Mouse (Mus musculus): ENCODE data around the gene Olfr288. TPM values are rescaled to one million over a fixed set of nuclear protein-coding genes. Genes with fewer than 3 reads are reported as not detected.

Olfr288 gene
- total RNA-seq, 2 experiments from 2014 or later, result not detected

DNA sequence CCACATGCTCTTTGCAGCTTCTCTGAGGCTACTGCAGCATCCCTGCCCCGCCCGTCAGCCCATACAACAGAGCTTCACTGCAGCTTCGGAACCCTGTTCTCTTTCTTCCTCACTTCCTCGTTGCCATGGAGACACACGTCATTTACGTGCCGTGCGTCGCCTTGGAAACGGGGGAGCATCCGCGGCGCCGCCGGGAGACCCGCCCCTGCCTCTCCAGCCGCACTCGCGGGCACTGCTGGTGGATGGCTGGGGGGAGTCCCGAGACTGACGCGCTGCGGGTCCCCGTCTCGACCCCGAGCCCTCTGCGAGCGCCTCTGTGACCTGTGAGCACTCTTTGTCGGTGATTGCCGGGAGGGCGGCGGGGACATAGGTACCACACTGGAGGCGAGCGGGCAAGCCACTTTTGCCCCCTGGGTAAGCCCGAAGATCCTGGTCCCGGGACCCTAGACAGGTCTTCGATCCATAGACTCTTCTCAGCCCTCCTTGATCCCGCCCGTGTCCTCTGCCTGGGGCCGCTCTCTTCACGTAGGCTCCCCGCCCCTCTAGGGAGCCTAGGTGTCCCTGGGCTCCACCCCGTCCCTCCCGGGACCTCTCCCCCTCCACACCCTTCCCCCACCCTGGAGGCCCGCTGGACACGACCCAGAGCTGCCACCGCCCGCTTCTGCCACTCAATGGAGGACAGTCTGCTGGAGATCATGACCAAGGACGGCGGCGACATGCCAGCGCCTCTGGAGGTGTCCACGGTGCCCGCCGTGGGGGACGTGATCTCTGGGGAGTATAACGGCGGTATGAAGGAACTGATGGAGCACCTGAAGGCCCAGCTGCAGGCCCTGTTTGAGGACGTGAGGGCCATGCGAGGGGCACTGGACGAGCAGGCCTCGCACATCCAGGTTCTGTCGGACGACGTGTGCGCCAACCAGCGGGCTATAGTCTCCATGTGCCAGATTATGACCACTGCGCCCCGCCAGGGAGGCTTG lies 27.4 kb downstream of the Olfr288 start:
- intact Hi-C loops (cut with DNase I), result loop anchor here (5.0 kb wide), 1 partner anchor 76 kb away; the partner anchor contains the start of genes Pfkm and Senp1
- peak; percentile 93 to 96 for DNase-seq (ENCODE audit: low spot score in 2 of 2)

DNA sequence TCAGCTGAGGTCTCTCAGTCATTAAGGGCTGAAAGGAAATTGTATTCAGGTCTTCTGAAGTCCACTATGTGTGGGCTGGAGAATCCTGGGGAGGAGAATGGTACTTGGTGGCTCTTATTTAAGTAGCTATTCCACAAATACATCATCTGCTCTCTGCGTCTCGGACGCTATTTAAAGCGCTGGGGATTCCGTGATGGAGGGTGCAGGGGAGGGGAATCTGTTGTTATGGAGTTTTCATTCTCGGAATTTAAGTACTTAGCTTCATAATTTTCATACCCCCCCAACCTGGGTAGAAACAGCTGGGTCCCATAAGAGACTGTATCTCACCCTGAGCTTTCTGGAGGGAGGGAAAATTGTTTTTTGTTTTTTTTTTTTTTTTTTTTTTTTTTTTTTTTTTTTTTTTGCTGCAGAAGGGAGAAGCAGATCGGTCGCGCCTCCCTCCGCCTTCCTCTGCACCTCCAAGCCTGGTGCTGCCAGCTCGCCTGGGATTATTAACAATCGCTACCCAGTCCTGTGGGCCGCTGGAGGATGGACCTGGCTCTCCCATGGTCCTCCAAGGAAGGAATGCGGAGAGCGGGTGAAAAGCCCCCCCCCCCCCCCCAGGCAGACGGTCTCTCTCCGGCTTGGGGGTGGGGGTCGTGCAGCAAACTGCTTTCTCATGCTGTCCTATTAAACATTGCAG lies 28.2 kb downstream of the Olfr288 start, which contains the start of gene Ccdc184:
Ccdc184 (plus strand) TSS at position 196 of the 682 bp plus-strand sequence.
- DNase-seq (ENCODE audit: low spot score in 2 of 2), result peak; percentile 27 to 57
- intact Hi-C loops (cut with DNase I), result loop anchor here (5.0 kb wide), 1 partner anchor 75 kb away; the partner anchor contains the start of genes Pfkm and Senp1

DNA sequence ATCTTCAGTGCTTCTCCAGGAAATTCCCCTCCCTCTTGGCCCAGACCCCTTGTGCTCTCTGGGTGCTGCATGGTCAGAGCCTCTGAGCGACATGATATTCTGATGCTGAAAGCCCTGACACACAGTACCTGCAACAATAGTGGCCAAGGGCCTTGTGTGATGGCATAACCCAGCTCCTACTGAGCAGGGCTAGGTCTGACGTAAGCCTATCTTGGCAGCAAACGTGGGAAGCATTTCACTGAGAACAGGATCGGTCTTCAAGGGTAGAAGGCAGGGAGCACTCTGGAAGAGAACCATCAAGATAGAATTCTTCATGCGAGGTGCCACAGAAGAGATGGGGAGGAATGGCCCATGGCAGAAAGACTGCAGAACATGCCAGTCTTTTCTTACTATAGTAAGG lies 29.8 kb downstream of the Olfr288 start, which contains the start of gene Asb8:
Asb8 (minus strand) TSS at position 101 of the 400 bp plus-strand sequence.
- DNase-seq (ENCODE audit: low spot score in 2 of 2), result no peak
- intact Hi-C loops (cut with DNase I), result loop anchor here (5.0 kb wide), 1 partner anchor 73 kb away; the partner anchor contains the start of genes Pfkm and Senp1

DNA sequence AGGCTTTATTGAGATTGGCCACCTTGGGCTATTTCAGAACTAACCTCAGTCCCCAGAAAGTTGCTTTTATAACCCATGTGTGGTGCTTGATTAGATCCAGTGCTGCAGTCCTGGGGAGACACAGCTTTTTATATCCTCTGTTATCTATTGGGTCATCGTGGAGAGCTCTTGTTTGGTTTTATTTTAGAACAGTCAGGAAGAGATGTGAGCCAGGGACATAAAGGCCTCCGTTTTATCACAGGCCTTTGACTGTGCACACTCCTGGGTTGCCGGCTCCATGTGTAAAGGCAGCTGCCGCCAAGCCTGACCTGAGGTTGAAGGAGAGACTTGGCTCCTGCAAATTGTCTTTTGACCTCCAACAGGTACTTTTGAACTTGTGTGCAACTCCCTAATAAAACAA lies 32.8 kb downstream of the Olfr288 start:
- DNase-seq (ENCODE audit: low spot score in 2 of 2), result no peak
- intact Hi-C loops (cut with DNase I), result no loop called here

DNA sequence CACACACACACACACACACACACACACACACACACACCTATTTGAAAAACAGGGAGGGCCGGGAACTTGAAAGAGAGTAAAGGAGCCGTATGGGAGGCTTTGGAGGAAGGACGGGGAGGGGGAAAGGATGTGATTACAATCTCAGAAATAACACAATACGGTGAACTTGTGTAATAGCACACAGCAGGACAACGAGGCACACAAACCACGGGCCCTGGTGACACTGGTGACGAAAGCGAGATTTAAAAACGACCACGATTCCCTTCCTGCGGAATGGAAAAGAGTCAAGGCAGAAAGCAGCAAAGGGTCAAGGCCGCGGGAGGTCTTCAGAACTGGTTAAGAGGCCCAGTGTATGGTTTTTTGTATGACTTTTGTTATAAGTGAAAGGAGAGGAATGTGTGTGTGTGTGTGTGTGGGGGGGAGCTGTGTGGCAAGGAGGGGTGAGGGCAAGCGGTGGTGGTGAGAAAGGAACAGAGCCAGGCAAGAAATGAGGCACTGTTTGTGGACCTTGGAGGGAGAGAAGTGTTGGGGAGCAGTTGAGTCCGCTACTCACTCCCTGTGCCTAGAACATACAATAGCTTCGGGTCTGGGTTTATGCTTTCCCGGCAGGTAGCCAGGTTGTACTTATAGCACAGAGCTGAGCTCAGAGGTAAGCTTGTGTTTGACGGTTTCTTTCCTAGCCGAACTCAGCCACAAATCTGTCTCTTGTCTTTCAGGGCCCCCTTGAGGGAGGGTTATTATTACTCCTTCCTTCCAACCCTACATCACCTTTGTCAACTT lies 34.1 kb downstream of the Olfr288 start:
- intact Hi-C loops (cut with DNase I), result no loop called here
- no peak for DNase-seq (ENCODE audit: low spot score in 2 of 2)

DNA sequence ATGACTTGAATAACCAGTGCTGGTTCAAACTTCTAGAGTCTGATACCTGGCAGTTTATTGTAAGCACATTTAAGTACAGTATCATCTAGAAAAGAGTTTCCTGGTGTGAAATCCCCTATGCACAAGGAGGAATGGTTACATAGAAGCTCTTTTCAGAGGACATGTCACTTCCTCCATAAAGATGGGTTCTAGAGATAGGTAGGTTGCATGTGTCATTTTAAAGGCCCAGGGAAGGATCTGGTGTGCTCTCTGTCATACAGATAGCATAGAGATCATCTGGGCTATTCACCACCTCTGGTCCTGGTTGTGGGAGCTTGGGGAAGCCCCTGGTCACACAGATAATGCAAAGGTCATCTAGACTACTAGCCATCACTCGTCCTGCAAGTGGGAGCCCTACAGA lies 38.1 kb downstream of the Olfr288 start:
- intact Hi-C loops (cut with DNase I), result no loop called here
- DNase-seq (ENCODE audit: low spot score in 2 of 2), result no peak

DNA sequence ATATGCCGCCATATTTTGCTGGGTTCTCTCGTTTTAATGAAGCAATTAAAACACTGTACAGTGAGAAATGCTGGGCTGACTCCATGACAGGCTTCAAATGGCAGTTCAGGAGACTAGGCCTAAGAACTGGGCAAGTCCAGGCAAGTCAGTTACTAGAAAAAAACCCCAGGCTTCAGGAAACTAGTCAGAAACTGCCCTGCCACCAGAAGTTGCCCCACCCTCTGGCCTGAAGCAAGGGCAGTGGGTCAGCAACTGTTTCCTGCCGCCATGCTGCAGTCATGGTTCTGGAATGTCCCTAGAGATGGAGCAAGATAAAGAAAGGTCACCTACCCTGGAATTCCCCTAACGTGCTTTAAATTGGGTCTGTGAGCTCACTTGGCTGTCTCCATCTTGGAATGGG lies 39.4 kb downstream of the Olfr288 start:
- no peak for DNase-seq (ENCODE audit: low spot score in 2 of 2)
- intact Hi-C loops (cut with DNase I), result no loop called here

DNA sequence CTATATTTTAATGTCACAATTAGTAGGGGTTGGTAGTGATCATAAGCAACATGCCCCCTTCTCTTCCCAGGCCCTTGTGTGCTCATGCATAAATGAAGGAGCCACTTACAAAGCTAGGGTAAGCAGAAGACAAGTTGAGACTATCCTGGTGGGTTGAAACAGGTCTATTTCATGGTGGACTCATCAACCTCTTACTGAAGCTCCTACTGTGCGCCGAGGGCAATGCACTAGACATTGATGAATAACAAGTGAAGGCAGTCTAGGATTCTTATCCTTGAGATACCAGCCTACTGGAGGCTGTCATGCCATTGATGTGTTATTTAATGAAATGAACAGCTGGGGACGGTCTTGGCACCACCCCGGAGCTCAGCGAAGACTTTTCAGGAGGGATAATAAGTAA lies 40.1 kb downstream of the Olfr288 start:
- intact Hi-C loops (cut with DNase I), result no loop called here

DNA sequence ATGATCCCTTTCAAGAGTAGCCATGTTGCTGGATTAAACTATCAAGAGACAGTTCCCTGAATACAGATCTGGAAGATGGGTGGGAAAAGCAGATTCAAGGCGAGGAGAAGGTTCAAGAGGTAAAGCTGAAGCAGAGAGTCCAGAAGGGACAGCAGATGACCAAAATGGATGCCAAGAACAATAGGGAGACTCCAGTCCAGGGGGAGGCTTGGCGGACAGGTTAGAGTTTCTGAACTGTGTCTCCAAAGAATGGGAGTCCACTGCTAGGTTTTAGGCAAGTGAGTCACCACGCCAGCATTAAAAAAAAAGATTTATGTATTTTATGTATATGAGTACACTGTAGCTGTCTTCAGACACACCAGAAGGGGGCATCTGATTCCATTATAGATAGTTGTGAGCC lies 40.7 kb downstream of the Olfr288 start:
- no peak for DNase-seq (ENCODE audit: low spot score in 2 of 2)
- intact Hi-C loops (cut with DNase I), result no loop called here

More for the DNA sequence above, 40.1 kb downstream of the Olfr288 start:
- DNase-seq (ENCODE audit: low spot score in 2 of 2), result no peak

DNA sequence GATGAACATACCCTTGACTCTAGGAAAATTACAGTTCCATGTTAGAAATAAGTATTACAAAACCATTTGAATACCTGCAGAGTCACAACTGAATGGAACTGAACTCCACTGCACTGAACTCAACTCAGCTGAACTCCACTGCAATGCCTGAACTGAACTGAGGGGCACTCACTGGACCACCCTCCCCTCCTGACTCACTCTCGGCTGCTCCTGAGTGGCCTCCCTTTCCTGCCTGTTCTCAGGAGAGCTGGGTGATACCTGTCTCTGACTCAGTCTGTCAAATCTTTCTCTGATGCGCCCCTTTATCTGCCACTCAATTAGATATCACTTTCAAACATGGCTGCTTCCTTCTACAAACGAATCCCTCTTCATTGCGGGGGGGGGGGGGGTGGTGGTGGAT lies 41.2 kb downstream of the Olfr288 start:
- no peak for DNase-seq (ENCODE audit: low spot score in 2 of 2)
- intact Hi-C loops (cut with DNase I), result no loop called here

DNA sequence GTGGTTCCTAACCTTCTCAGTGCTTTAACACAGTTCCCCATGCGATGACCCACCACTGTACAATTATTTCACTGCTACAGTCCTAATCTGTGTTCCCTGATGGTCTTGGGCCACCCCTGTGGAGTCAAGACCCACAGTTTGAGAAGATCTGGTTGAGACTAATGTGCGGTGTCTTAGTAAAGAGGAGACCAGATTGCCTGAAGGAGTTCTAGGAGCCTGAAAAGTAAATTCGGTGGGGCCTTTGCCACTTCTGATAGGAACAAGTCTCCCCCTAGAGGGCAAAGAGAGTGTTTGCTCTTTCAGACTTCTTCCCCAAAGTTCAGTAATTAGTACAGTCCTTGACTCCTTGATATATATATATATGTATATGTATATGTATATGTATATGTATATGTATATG lies 41.7 kb downstream of the Olfr288 start:
- no peak for DNase-seq (ENCODE audit: low spot score in 2 of 2)
- intact Hi-C loops (cut with DNase I), result loop anchor here (2.0 kb wide), 1 partner anchor 61 kb away; the partner anchor contains the start of genes Pfkm and Senp1

DNA sequence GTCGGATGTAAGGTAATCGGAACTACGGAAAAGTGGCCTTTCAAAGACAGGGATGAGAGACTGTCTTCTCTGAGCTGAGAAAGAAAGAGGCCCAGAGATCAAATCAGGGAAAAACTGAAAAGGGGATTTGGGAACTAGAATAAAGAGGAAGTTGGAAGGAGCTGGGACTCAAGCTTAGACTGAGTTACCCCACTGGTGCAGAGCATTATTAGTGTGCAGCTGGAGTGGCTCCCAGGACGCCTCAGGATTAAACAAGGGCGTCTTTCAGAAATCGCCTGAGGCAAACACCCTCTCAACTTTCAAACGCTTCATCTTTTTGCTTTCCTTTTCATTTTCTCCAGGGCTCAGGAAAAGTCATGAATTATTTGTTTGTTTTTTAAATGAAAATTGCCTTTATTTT lies 42.4 kb downstream of the Olfr288 start:
- no peak for DNase-seq (ENCODE audit: low spot score in 2 of 2)
- intact Hi-C loops (cut with DNase I), result loop anchor here (2.0 kb wide), 1 partner anchor 60 kb away; the partner anchor contains the start of genes Pfkm and Senp1

DNA sequence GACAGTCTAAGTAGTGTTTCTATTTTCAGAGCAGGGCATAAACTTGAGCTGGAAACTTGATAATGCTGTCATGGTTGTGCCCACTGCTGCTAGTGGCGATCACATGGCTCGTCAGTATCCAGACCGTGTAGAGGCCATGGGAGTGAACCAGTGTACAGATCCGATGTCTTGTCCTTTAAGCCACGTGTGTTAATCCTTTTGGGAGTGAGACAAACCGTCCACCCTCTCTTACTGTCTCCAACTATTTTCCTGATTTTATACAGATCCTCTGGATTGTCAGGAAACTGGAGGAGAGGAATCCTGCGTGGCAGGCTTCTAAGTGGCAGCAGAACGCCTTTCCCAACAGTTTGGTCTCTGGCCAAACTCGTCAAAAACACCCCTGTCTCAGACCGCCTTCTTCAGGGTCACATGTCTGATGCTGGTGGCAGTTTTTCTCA lies 46.2 kb downstream of the Olfr288 start:
- no peak for DNase-seq (ENCODE audit: low spot score in 2 of 2)
- intact Hi-C loops (cut with DNase I), result no loop called here

DNA sequence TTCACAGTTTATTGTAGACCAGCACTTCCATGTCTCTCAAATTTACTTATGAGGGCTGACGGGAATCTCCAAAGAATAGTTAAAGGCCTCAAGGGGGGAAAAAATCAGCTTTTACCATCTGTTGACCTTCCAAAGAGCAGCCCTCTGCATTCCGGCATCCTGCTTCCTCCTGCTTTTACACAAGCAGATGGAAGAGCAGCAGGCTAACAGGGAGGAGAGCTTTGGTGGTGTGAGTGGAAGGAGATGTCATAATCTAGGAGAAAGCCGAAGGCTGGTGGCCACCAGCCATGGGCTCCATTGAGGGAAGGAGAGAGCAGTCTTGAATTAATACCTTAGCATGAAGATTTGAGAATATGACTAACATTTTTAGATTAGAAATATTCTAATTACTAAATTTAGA lies 47.0 kb downstream of the Olfr288 start:
- intact Hi-C loops (cut with DNase I), result no loop called here
- DNase-seq (ENCODE audit: low spot score in 2 of 2), result no peak

DNA sequence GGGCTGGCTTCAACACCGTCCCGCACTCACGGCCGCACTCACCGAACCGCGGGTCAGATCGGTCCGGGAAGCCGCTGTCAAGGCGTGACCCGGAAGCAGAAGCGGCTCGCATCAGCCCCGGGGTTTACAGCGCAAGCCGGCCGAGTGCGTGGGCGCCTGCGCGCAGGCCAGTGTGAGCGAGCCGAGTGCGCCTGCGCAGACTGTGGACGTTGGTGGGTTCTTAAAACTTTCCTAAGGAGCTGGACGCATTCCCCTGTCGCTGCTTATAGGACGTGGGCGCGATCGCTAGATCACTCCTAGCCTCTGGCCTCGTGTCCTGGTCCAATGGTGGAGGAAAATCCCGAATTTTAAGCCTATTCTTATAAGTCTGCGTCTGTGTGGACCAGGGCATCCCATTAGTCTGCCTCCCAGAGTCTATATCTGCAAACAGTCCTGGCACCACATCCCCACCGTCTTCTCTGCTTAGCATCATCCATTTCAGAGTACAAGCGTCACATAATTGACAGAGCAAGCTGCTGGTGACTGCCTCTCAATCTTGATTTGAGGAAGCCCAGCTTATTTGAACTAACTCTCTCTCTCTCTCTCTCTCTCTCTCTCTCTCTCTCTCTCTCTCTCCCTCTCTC lies 49.7 kb downstream of the Olfr288 start:
- intact Hi-C loops (cut with DNase I), result loop anchor here (2.0 kb wide), 1 partner anchor 53 kb away; the partner anchor contains the start of genes Pfkm and Senp1
- DNase-seq (ENCODE audit: low spot score in 2 of 2), result peak; percentile 95 to 98

DNA sequence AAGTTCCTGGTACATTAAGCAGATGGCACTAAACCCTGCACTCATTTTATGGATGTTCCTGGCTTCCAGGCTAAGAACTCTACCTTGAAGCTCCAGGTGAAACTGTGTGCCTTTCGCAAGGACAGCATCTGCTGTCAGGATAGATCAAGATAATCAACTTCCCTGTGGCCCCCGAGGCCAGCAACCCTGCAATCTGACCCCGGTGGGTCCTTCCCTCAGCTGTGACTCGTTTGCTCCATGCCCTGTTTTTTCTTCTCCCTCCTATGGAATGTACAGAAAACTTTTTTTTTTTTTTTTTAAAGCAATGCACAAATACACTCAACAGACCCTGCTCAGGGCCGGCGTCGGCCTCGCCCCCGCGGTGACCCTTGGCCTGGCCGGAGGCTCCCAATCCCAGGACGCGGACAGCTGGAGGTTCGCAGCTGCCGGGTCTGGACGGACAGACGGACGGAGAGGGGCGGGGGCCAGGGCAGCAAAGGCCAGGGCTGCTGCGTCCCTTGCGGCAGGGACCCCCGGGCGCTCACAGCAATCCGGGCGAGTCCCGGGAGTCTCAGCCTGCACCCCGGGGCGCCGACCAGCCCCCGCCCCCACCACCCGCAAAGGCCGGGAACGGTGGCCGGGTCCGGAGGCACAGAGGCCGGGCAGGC lies 50.4 kb downstream of the Olfr288 start:
- DNase-seq (ENCODE audit: low spot score in 2 of 2), result no peak
- intact Hi-C loops (cut with DNase I), result loop anchor here (2.0 kb wide), 1 partner anchor 52 kb away; the partner anchor contains the start of genes Pfkm and Senp1

DNA sequence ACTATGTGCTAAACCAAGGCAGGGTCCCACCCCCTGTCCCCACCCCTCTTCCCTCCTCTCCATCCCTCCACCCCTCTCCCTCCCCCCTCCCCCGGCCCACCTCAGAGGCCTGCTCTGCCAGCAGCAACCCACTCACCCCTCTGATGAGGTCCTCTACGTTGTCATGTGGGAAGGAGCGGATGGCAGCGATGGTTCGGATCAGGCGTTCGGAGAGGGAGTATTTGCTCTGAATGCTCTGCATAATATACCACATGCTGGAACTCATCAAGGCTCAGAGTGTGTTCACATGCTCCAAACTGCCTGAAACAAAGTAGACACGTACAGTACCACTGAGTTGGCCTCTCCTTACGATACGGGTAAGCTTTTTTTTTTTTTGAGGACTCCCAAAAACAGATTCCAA lies 52.8 kb downstream of the Olfr288 start:
- peak in 1 of 2 experiments; percentile 34 for DNase-seq (ENCODE audit: low spot score in 2 of 2)
- intact Hi-C loops (cut with DNase I), result loop anchor here (2.0 kb wide), 1 partner anchor 34 kb away; no protein-coding TSS in a partner anchor

DNA sequence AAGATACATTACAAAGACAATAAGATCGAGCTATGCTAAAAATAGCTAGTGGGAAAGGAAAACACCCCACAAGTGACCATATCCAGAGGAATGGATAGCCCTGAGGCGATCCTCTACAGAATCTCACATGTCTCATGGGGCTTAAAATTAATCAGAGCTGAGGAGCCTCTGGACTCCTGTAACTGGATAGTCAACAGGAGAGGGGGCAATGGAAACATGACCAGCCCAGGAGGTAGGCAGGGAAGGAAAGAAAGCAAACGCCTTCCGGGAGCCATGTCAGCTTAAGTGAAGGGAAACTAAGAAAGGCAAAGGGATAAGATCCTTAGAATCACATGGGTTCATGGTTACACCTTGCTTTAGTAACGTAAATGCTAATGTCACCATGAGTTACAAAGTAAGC lies 54.5 kb downstream of the Olfr288 start:
- DNase-seq (ENCODE audit: low spot score in 2 of 2), result no peak
- intact Hi-C loops (cut with DNase I), result no loop called here

Data from left cerebral cortex, postnatal 25 days (tissue).